Mouse (Mus musculus) liver, embryonic 14.5 days (tissue): ENCODE measurements around the gene Dlgap4. TPM values are rescaled to one million over a fixed set of nuclear protein-coding genes. Genes with fewer than 3 reads are reported as not detected.

Experiments
- ATAC-seq: fragments of 200-750 bp; cut with Nextera tagmentation; 2 replicates; pipeline ENCODE4 v1.8.0; 2017; ENCODE audit warnings: moderate number of reproducible peaks, mild to moderate bottlenecking, moderate library complexity; ENCODE audit not compliant: insufficient read depth
- DNase-seq, 3 experiments: peaks; one replicate each; pipeline ENCODE4 v3.0.0-alpha.2; 2012 to 2013; ENCODE audit warnings: low read depth in 3 of 3, low spot score in 3 of 3
- H3K27ac ChIP-seq: fragments of 300-500 bp; sonication (generic); 2 replicates; pipeline ENCODE4 v1.5.1; 2014; ENCODE audit warnings: moderate library complexity, mild to moderate bottlenecking, control low read depth, inconsistent platforms
- H3K27me3 ChIP-seq: fragments of 300-500 bp; sonication (generic); 2 replicates; pipeline ENCODE4 v1.6.1; 2014; ENCODE audit warnings: mild to moderate bottlenecking, low read length, moderate library complexity; ENCODE audit not compliant: control insufficient read depth, insufficient read depth
- H3K36me3 ChIP-seq: fragments of 300-500 bp; sonication (generic); replicated peaks from 2 replicates; pipeline ENCODE4 v1.6.1; 2014; ENCODE audit warnings: low read depth; ENCODE audit not compliant: control insufficient read depth, insufficient read depth
- H3K4me1 ChIP-seq, 2 experiments: fragments of 200-500 bp in 1 of 2; fragments of 300-500 bp in 1 of 2; sonication (generic) in 1 of 2; replicated peaks; 2 replicates each; pipeline ENCODE4 v1.6.1; 2012 to 2014; ENCODE audit warnings: antibody characterized with exemption in 1 of 2, inconsistent platforms in 1 of 2, low read length in 1 of 2; ENCODE audit not compliant: control insufficient read depth in 2 of 2, insufficient read depth in 2 of 2
- H3K4me2 ChIP-seq: fragments of 300-500 bp; sonication (generic); 2 replicates; pipeline ENCODE4 v1.6.1; 2014; ENCODE audit warnings: low read depth, mild to moderate bottlenecking, control low read depth, moderate library complexity
- H3K4me3 ChIP-seq, 2 experiments: fragments of 200-500 bp in 1 of 2; fragments of 300-500 bp in 1 of 2; sonication (generic) in 1 of 2; 2 replicates each; pipeline ENCODE4 v1.5.1; 2012 to 2014; ENCODE audit warnings: low read depth in 2 of 2, low read length in 2 of 2, mild to moderate bottlenecking in 2 of 2, control low read depth in 1 of 2, inconsistent platforms in 1 of 2, moderate library complexity in 1 of 2; ENCODE audit not compliant: insufficient read depth in 1 of 2
- H3K9ac ChIP-seq: fragments of 300-500 bp; sonication (generic); replicated peaks from 2 replicates; pipeline ENCODE4 v1.6.1; 2014; ENCODE audit warnings: mild to moderate bottlenecking, control low read depth, moderate library complexity
- H3K9me3 ChIP-seq: fragments of 300-500 bp; sonication (generic); 2 replicates; pipeline ENCODE4 v1.6.1; 2016; ENCODE audit warnings: low read length, mixed read lengths; ENCODE audit not compliant: control insufficient read depth
- CTCF ChIP-seq: IDR thresholded peaks from 2 replicates; pipeline ENCODE4 v1.5.1; 2016; ENCODE audit warnings: antibody characterized with exemption, low read depth, control low read depth
- EP300 ChIP-seq: IDR thresholded peaks from 2 replicates; pipeline ENCODE4 v1.6.1; 2016; ENCODE audit warnings: antibody characterized with exemption, low read depth
- WGBS: fragments of 180-500 bp; shearing (Covaris S2); extraction: QIAGEN DNeasy Blood & Tissue Kit; methylation state at CpG from one replicate; pipeline ENCODE4 v1.1.7; 2014; ENCODE audit not compliant: insufficient replicate concordance; 5-methylcytosine and 5-hydroxymethylcytosine counted together
- polyA plus RNA-seq, 2 experiments: library from polyadenylated mRNA; depleted of rRNA in 1 of 2; stranded (reverse) in 1 of 2; unstranded in 1 of 2; fragments of >200 nt; fragmentation: Nextera tagmentation in 1 of 2; extraction: Ambion mirVana in 1 of 2; gene quantifications; 2 replicates each; pipeline versions ENCODE4 v1.2.1 to v1.2.3; 2012 to 2014

Gene Dlgap4
- polyA plus RNA-seq, 2 experiments: 6.6 to 9.7 TPM

GRCm38 (mm10) chr2:156616513-156616912 lies 3.0 kb downstream of the Dlgap4 start:
- H3K9me3 ChIP-seq: no peaks in the 10 kb centered on the region
- no peak overlapping the region for H3K9ac ChIP-seq
- ATAC-seq (no peak), DNase-seq (no peak)
- no peaks in the 10 kb centered on the region for H3K36me3 ChIP-seq
- no peak for TF ChIP-seq CTCF
- TF ChIP-seq EP300: no peak
- H3K4me1 ChIP-seq: no peaks in the 10 kb centered on the region
- WGBS: 46% methylated on average over 7 of the region's 7 CpGs
- H3K4me2 ChIP-seq: no peak overlapping the region
- peaks cover 48% of the 10 kb centered on the region for H3K27me3 ChIP-seq
- H3K4me3 ChIP-seq: no peak overlapping the region
- H3K27ac ChIP-seq: no peak overlapping the region

GRCm38 (mm10) chr2:156617536-156617935 lies 4.0 kb downstream of the Dlgap4 start:
- H3K9me3 ChIP-seq: no peaks in the 10 kb centered on the region
- DNase-seq (no peak), ATAC-seq (no peak)
- H3K27ac ChIP-seq: no peak overlapping the region
- no peak overlapping the region for H3K9ac ChIP-seq
- no peak overlapping the region for H3K4me2 ChIP-seq
- no peaks in the 10 kb centered on the region for H3K4me1 ChIP-seq
- WGBS: 31% methylated on average over 11 of the region's 11 CpGs
- no peak for TF ChIP-seq CTCF
- TF ChIP-seq EP300: no peak
- H3K27me3 ChIP-seq: peaks cover 38% of the 10 kb centered on the region
- H3K4me3 ChIP-seq: no peak overlapping the region
- H3K36me3 ChIP-seq: no peaks in the 10 kb centered on the region

GRCm38 (mm10) chr2:156620874-156621273 lies 7.4 kb downstream of the Dlgap4 start:
- Histone ChIP-seq H3K4me1 (no peaks in the 10 kb centered on the region), H3K9ac (no peak overlapping the region), H3K36me3 (no peaks in the 10 kb centered on the region), H3K4me2 (no peak overlapping the region), H3K27ac (no peak overlapping the region), H3K27me3 (peaks cover 4% of the 10 kb centered on the region), H3K4me3 (no peak overlapping the region), H3K9me3 (no peaks in the 10 kb centered on the region)
- WGBS: 56% methylated on average over 8 of the region's 8 CpGs
- ATAC-seq (no peak), DNase-seq (no peak)
- no peak for TF ChIP-seq CTCF
- TF ChIP-seq EP300: no peak

- Histone ChIP-seq H3K4me1 (no peaks in the 10 kb centered on the region), H3K27me3 (no peaks in the 10 kb centered on the region; the same call in 1 of the 2 replicates), H3K9ac (no peak overlapping the region), H3K4me3 (no peak overlapping the region), H3K9me3 (no peaks in the 10 kb centered on the region), H3K4me2 (no peak overlapping the region), H3K27ac (no peak overlapping the region), H3K36me3 (no peaks in the 10 kb centered on the region)
- ATAC-seq: no peak
- DNase-seq: no peak
- TF ChIP-seq EP300 (no peak), CTCF (no peak)
- 64% methylated on average over 5 of the region's 5 CpGs for WGBS
Measured at GRCm38 (mm10) chr2:156621449-156621848, 7.9 kb downstream of the Dlgap4 start.

GRCm38 (mm10) chr2:156622192-156622591 lies 8.7 kb downstream of the Dlgap4 start:
- DNase-seq (no peak), ATAC-seq (no peak)
- TF ChIP-seq EP300 (no peak), CTCF (no peak)
- Histone ChIP-seq H3K36me3 (no peaks in the 10 kb centered on the region), H3K27me3 (no peaks in the 10 kb centered on the region), H3K9me3 (no peaks in the 10 kb centered on the region), H3K9ac (no peak overlapping the region), H3K4me2 (no peak overlapping the region), H3K27ac (no peak overlapping the region), H3K4me1 (no peaks in the 10 kb centered on the region), H3K4me3 (no peak overlapping the region)
- WGBS: 70% methylated on average over 6 of the region's 6 CpGs

GRCm38 (mm10) chr2:156623246-156623645 lies 9.7 kb downstream of the Dlgap4 start:
- H3K36me3 ChIP-seq: no peaks in the 10 kb centered on the region
- no peak overlapping the region for H3K9ac ChIP-seq
- no peaks in the 10 kb centered on the region for H3K27me3 ChIP-seq
- no peaks in the 10 kb centered on the region for H3K9me3 ChIP-seq
- no peak overlapping the region for H3K4me2 ChIP-seq
- no peak for TF ChIP-seq CTCF
- H3K27ac ChIP-seq: no peak overlapping the region
- no peak for DNase-seq
- no peak for ATAC-seq
- WGBS: 56% methylated on average over 2 of the region's 2 CpGs
- H3K4me3 ChIP-seq: no peak overlapping the region
- no peaks in the 10 kb centered on the region for H3K4me1 ChIP-seq
